Mouse (Mus musculus) megakaryocyte-erythroid progenitor cell, adult 5-6 weeks (primary cell): ENCODE measurements around the gene Gm20518. TPM values are rescaled to one million over a fixed set of nuclear protein-coding genes. Genes with fewer than 3 reads are reported as not detected.

Experiments used
- ATAC-seq: replicated peaks from 2 replicates; pipeline ENCODE4 v1.8.0; 2016; ENCODE audit warnings: mild to moderate bottlenecking, inconsistent platforms; ENCODE audit not compliant: severe bottlenecking, poor library complexity, low FRiP score, low TSS enrichment
- total RNA-seq, 2 experiments: library from RNA; stranded (forward) in 1 of 2; stranded (reverse) in 1 of 2; fragments of 200-1000, 215-1000 nt in 1 of 2; fragments of >200 nt in 1 of 2; fragmentation: Nextera tagmentation in 1 of 2; gene quantifications; 2 replicates each; pipeline ENCODE4 v1.2.3; 2014 to 2017

The Gm20518 gene
- total RNA-seq (2014; fragmentation: Nextera tagmentation): 2.3 and 2.7 TPM in 2 replicates
- 1.2 TPM in 1 of 2 replicates, not detected in the other for total RNA-seq (2017)

GRCm38 (mm10) chr16:17891567-17891959 lies at the start of gene Gm20518:
TSS of gene Gm20518 (minus strand) at chr16:17891671.
- peak; percentile 83 for ATAC-seq

- peak; percentile 81 for ATAC-seq
Observed at GRCm38 (mm10) chr16:17939255-17939751, 47.8 kb upstream of the Gm20518 start.

- ATAC-seq: peak; percentile 89
Observed at GRCm38 (mm10) chr16:17938821-17939220, 47.4 kb upstream of the Gm20518 start.

GRCm38 (mm10) chr16:17938187-17938586 lies 46.7 kb upstream of the Gm20518 start:
- ATAC-seq: no peak

GRCm38 (mm10) chr16:17936776-17937175 lies 45.3 kb upstream of the Gm20518 start:
- ATAC-seq: no peak

GRCm38 (mm10) chr16:17934445-17934910 lies 43.0 kb upstream of the Gm20518 start:
- ATAC-seq: peak; percentile 59

- ATAC-seq: peak; percentile 68
Observed at GRCm38 (mm10) chr16:17933594-17934444, 42.3 kb upstream of the Gm20518 start.

- ATAC-seq: no peak
Observed at GRCm38 (mm10) chr16:17931906-17932460, 40.5 kb upstream of the Gm20518 start.

- no peak for ATAC-seq
Observed at GRCm38 (mm10) chr16:17929631-17930030, 38.2 kb upstream of the Gm20518 start.

GRCm38 (mm10) chr16:17929211-17929610 lies 37.7 kb upstream of the Gm20518 start:
- ATAC-seq: no peak

- peak; percentile 89 for ATAC-seq
Observed at GRCm38 (mm10) chr16:17928627-17929104, 37.2 kb upstream of the Gm20518 start.

GRCm38 (mm10) chr16:17928087-17928580 lies 36.7 kb upstream of the Gm20518 start, which contains the start of gene Slc25a1:
TSS of gene Slc25a1 (minus strand) at chr16:17928219.
- ATAC-seq: peak; percentile 63

- ATAC-seq: no peak
Observed at GRCm38 (mm10) chr16:17927351-17928082, 36.0 kb upstream of the Gm20518 start.

GRCm38 (mm10) chr16:17922163-17922538 lies 30.7 kb upstream of the Gm20518 start:
- ATAC-seq: 0 out of 2 replicates have a peak, but pooled peaks have one; percentile 6

GRCm38 (mm10) chr16:17921325-17922162 lies 30.1 kb upstream of the Gm20518 start:
- peak; percentile 93 for ATAC-seq

- no peak for ATAC-seq
Observed at GRCm38 (mm10) chr16:17920586-17920985, 29.1 kb upstream of the Gm20518 start.

GRCm38 (mm10) chr16:17914307-17915249 lies 23.1 kb upstream of the Gm20518 start, which contains the start of gene Gsc2:
TSS of gene Gsc2 (minus strand) at chr16:17915059.
- ATAC-seq: peak; percentile 43; the same call in 1 of the 2 replicates
